Mouse (Mus musculus): ENCODE results near the gene Lhx5. TPM values are rescaled to one million over a fixed set of nuclear protein-coding genes. Genes with fewer than 3 reads are reported as not detected.

The Lhx5 gene
- total and polyA plus RNA-seq, 2 experiments from 2014 or later, result not detected

- no peak for DNase-seq (ENCODE audit: low spot score)
- WGBS, result 3% methylated on average over 17 of the region's 17 CpGs
- H3K36me3 ChIP-seq (replicated peaks; ENCODE audit: control insufficient read depth, insufficient read depth, low read length), result no peaks in the 10 kb centered on the region
- peak overlapping the region; percentile 29 for H3K4me3 ChIP-seq (ENCODE audit: low read depth, low read length)
- ATAC-seq (ENCODE audit: insufficient read depth, low read depth), result no peak
- H3K4me2 ChIP-seq (ENCODE audit: low read depth, low read length), result peak overlapping the region; percentile 31; the same call in 1 of the 2 replicates
- peaks cover 89% of the 10 kb centered on the region for H3K27me3 ChIP-seq (ENCODE audit: control insufficient read depth, insufficient read depth, low read length)
- no peak overlapping the region for H3K27ac ChIP-seq (ENCODE audit: low read depth)
- peaks cover 8% of the 10 kb centered on the region for H3K4me1 ChIP-seq (ENCODE audit: control insufficient read depth, insufficient read depth)
- H3K9ac ChIP-seq (replicated peaks; ENCODE audit: low read depth, low read length), result no peak overlapping the region
- TF ChIP-seq EP300 (IDR thresholded peaks at IDR 0.05; ENCODE audit: low read depth), result no peak
- TF ChIP-seq CTCF (IDR thresholded peaks at IDR 0.05; ENCODE audit: low read depth), result no peak
- H3K9me3 ChIP-seq (replicated peaks; ENCODE audit: control insufficient read depth, low read length), result no peaks in the 10 kb centered on the region
Measured at GRCm38 (mm10) chr5:120437539-120437938, 6.0 kb downstream of the Lhx5 start.

GRCm38 (mm10) chr5:120437986-120438385 lies 6.5 kb downstream of the Lhx5 start:
- peak overlapping the region; percentile 31; the same call in 1 of the 2 replicates for H3K4me2 ChIP-seq (ENCODE audit: low read depth, low read length)

GRCm38 (mm10) chr5:120438469-120438868 lies 7.0 kb downstream of the Lhx5 start:
- TF ChIP-seq CTCF (IDR thresholded peaks at IDR 0.05; ENCODE audit: low read depth) (no peak), EP300 (IDR thresholded peaks at IDR 0.05; ENCODE audit: low read depth) (no peak)
- Histone ChIP-seq H3K4me1 (ENCODE audit: control insufficient read depth, insufficient read depth) (peaks cover 8% of the 10 kb centered on the region), H3K4me2 (ENCODE audit: low read depth, low read length) (no peak overlapping the region), H3K9ac (replicated peaks; ENCODE audit: low read depth, low read length) (no peak overlapping the region), H3K27ac (ENCODE audit: low read depth) (no peak overlapping the region), H3K27me3 (ENCODE audit: control insufficient read depth, insufficient read depth, low read length) (peaks cover 79% of the 10 kb centered on the region), H3K9me3 (replicated peaks; ENCODE audit: control insufficient read depth, low read length) (no peaks in the 10 kb centered on the region), H3K36me3 (replicated peaks; ENCODE audit: control insufficient read depth, insufficient read depth, low read length) (no peaks in the 10 kb centered on the region), H3K4me3 (ENCODE audit: low read depth, low read length) (0 out of 2 replicates have a peak overlapping the region, but pooled peaks have one; percentile 29)
- ATAC-seq (ENCODE audit: insufficient read depth, low read depth) (no peak), DNase-seq (ENCODE audit: low spot score) (no peak)
- under 1% methylated on average over 13 of the region's 13 CpGs for WGBS

More at GRCm38 (mm10) chr5:120437986-120438385, 6.5 kb downstream of the Lhx5 start:
- peaks cover 84% of the 10 kb centered on the region for H3K27me3 ChIP-seq (ENCODE audit: control insufficient read depth, insufficient read depth, low read length)
- H3K9me3 ChIP-seq (replicated peaks; ENCODE audit: control insufficient read depth, low read length), result no peaks in the 10 kb centered on the region
- no peak for DNase-seq (ENCODE audit: low spot score)
- ATAC-seq (ENCODE audit: insufficient read depth, low read depth), result no peak
- H3K4me1 ChIP-seq (ENCODE audit: control insufficient read depth, insufficient read depth), result peaks cover 8% of the 10 kb centered on the region
- H3K36me3 ChIP-seq (replicated peaks; ENCODE audit: control insufficient read depth, insufficient read depth, low read length), result no peaks in the 10 kb centered on the region
- WGBS, result 1% methylated on average over 33 of the region's 33 CpGs
- TF ChIP-seq EP300 (IDR thresholded peaks at IDR 0.05; ENCODE audit: low read depth) (no peak), CTCF (IDR thresholded peaks at IDR 0.05; ENCODE audit: low read depth) (no peak)
- no peak overlapping the region for H3K9ac ChIP-seq (replicated peaks; ENCODE audit: low read depth, low read length)
- H3K4me3 ChIP-seq (ENCODE audit: low read depth, low read length), result peak overlapping the region; percentile 29
- no peak overlapping the region for H3K27ac ChIP-seq (ENCODE audit: low read depth)

GRCm38 (mm10) chr5:120438991-120439710 lies 7.7 kb downstream of the Lhx5 start:
- Histone ChIP-seq H3K4me2 (ENCODE audit: low read depth, low read length) (no peak overlapping the region), H3K9ac (replicated peaks; ENCODE audit: low read depth, low read length) (no peak overlapping the region), H3K9me3 (replicated peaks; ENCODE audit: control insufficient read depth, low read length) (no peaks in the 10 kb centered on the region), H3K4me1 (ENCODE audit: control insufficient read depth, insufficient read depth) (peaks cover 8% of the 10 kb centered on the region), H3K27ac (ENCODE audit: low read depth) (no peak overlapping the region), H3K36me3 (replicated peaks; ENCODE audit: control insufficient read depth, insufficient read depth, low read length) (no peaks in the 10 kb centered on the region), H3K27me3 (ENCODE audit: control insufficient read depth, insufficient read depth, low read length) (peaks cover 73% of the 10 kb centered on the region), H3K4me3 (ENCODE audit: low read depth, low read length) (no peak overlapping the region)
- no peak for DNase-seq (ENCODE audit: low spot score)
- WGBS, result 1% methylated on average over 27 of the region's 27 CpGs
- no peak for ATAC-seq (ENCODE audit: insufficient read depth, low read depth)
- TF ChIP-seq CTCF (IDR thresholded peaks at IDR 0.05; ENCODE audit: low read depth) (no peak), EP300 (IDR thresholded peaks at IDR 0.05; ENCODE audit: low read depth) (no peak)

- WGBS, result under 1% methylated on average over 61 of the region's 61 CpGs
- Histone ChIP-seq H3K27ac (ENCODE audit: low read depth) (no peak overlapping the region), H3K36me3 (replicated peaks; ENCODE audit: control insufficient read depth, insufficient read depth, low read length) (no peaks in the 10 kb centered on the region), H3K4me3 (ENCODE audit: low read depth, low read length) (peak overlapping the region; percentile 44), H3K27me3 (ENCODE audit: control insufficient read depth, insufficient read depth, low read length) (peaks cover 73% of the 10 kb centered on the region), H3K9me3 (replicated peaks; ENCODE audit: control insufficient read depth, low read length) (no peaks in the 10 kb centered on the region), H3K9ac (replicated peaks; ENCODE audit: low read depth, low read length) (no peak overlapping the region), H3K4me2 (ENCODE audit: low read depth, low read length) (peak overlapping the region; percentile 59), H3K4me1 (ENCODE audit: control insufficient read depth, insufficient read depth) (peaks cover 8% of the 10 kb centered on the region)
- DNase-seq (ENCODE audit: low spot score) (no peak), ATAC-seq (ENCODE audit: insufficient read depth, low read depth) (no peak)
- TF ChIP-seq CTCF (IDR thresholded peaks at IDR 0.05; ENCODE audit: low read depth), result no peak
- no peak for TF ChIP-seq EP300 (IDR thresholded peaks at IDR 0.05; ENCODE audit: low read depth)
Measured at GRCm38 (mm10) chr5:120439887-120440670, 8.6 kb downstream of the Lhx5 start.

All from heart, postnatal 0 days (tissue).